ENCODE assay signal across 11 mouse cellular contexts in the genomic region with DNA sequence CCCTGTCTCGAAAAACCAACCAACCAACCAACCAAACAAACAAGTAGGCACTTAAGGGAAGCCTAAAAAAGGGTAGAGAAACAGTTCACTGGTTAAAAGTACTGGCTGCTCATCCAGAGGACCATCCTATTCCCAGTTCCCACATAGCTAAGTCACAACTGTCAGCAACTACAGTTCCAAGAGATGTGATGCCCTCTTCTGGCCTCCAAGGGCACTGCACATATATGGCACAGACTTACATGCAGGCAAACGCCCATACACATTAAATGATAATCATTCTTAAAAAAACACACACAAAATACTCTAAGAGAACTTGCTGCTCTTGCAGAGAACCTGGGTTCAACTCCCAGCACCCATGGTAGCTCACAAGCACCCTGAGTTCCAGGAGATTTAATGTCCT. TPM values are rescaled to one million over a fixed set of nuclear protein-coding genes. Genes with fewer than 3 reads are reported as not detected.
DNase-seq lines count a peak whose midpoint lies in the region; ATAC-seq and TF ChIP-seq lines count a peak whose summit lies in the region.
"Had no signal": no experiment of that assay in that cellular context is flagged by ENCODE, and none has a peak within 500 bp of the region (broad histone marks: within the 10 kb centered on the region; RNA-seq: fewer than 3 reads in every experiment).

No protein-coding gene starts in this region.

- 90% methylated on average over 2 of the region's 2 CpGs for WGBS in kidney, postnatal 0 days
- WGBS in hindbrain, embryonic 13.5 days: 96% methylated on average over 2 of the region's 2 CpGs

- no peaks in the 10 kb centered on the region for H3K36me3 ChIP-seq in kidney, postnatal 0 days (ENCODE audit: insufficient read depth, low read length)
- no peaks in the 10 kb centered on the region for H3K36me3 ChIP-seq in hindbrain, embryonic 13.5 days
- H3K36me3 ChIP-seq: neural tube, embryonic 12.5 days had no signal

- TF ChIP-seq POLR2A in brain, embryonic 14.5 days (IDR thresholded peaks at IDR 0.05; ENCODE audit: borderline replicate concordance, extremely low read depth, insufficient read depth, insufficient read length, poor library complexity, severe bottlenecking): no peak

- DNase-seq in kidney, postnatal 0 days (ENCODE audit: low spot score): no peak
- DNase-seq in kidney, postnatal 14 days: no peak
- peak; percentile 66 for DNase-seq in ES-CJ7 (ENCODE audit: low read depth, low spot score)
- no peak for DNase-seq in brain, embryonic 14.5 days (ENCODE audit: low read depth)
- DNase-seq in naive thymus-derived CD4-positive, alpha-beta T cell, adult 2 months (ENCODE audit: low read depth): peak; percentile 20
- DNase-seq in frontal cortex, postnatal 14 days (ENCODE audit: low spot score in 2 of 2): no peak
- DNase-seq: cerebellum, adult 8-10 months; layer of hippocampus, postnatal 36 days had no signal

- no peak overlapping the region for H3K4me3 ChIP-seq in kidney, postnatal 0 days (replicated peaks; ENCODE audit: low read depth, low read length)
- H3K4me3 ChIP-seq in hindbrain, embryonic 13.5 days: no peak overlapping the region
- H3K4me3 ChIP-seq: neural tube, embryonic 12.5 days had no signal

- no peaks in the 10 kb centered on the region for H3K27me3 ChIP-seq in kidney, postnatal 0 days (ENCODE audit: insufficient read depth, low read length)
- H3K27me3 ChIP-seq in hindbrain, embryonic 13.5 days: no peaks in the 10 kb centered on the region
- H3K27me3 ChIP-seq: neural tube, embryonic 12.5 days had no signal

- peak; percentile 47; the same call in 1 of the 2 replicates for TF ChIP-seq CTCF in kidney, postnatal 0 days (IDR thresholded peaks at IDR 0.05; ENCODE audit: low read depth)
- peak; percentile 9; the same call in 1 of the 2 replicates for TF ChIP-seq CTCF in brain, embryonic 14.5 days (IDR thresholded peaks at IDR 0.05; ENCODE audit: borderline replicate concordance, extremely low read depth, insufficient read depth, insufficient read length)

- no peaks in the 10 kb centered on the region for H3K9me3 ChIP-seq in kidney, postnatal 0 days (replicated peaks; ENCODE audit: low read length)
- no peaks in the 10 kb centered on the region for H3K9me3 ChIP-seq in hindbrain, embryonic 13.5 days
- H3K9me3 ChIP-seq: neural tube, embryonic 12.5 days had no signal

- no peak overlapping the region for H3K27ac ChIP-seq in kidney, postnatal 0 days
- H3K27ac ChIP-seq in hindbrain, embryonic 13.5 days: no peak overlapping the region
- H3K27ac ChIP-seq: neural tube, embryonic 12.5 days had no signal

- no peak for ATAC-seq in kidney, postnatal 0 days (replicated peaks; ENCODE audit: low FRiP score, low read depth)
- ATAC-seq in hindbrain, embryonic 13.5 days (ENCODE audit: low FRiP score): no peak

- H3K9ac ChIP-seq in kidney, postnatal 0 days (ENCODE audit: low read depth, low read length): no peak overlapping the region
- no peak overlapping the region for H3K9ac ChIP-seq in hindbrain, embryonic 13.5 days
- H3K9ac ChIP-seq: neural tube, embryonic 12.5 days had no signal

- H3K4me2 ChIP-seq in kidney, postnatal 0 days (ENCODE audit: low read length): no peak overlapping the region
- H3K4me2 ChIP-seq in hindbrain, embryonic 13.5 days: no peak overlapping the region
- H3K4me2 ChIP-seq: neural tube, embryonic 12.5 days had no signal

- no peaks in the 10 kb centered on the region for H3K4me1 ChIP-seq in kidney, postnatal 0 days (replicated peaks; ENCODE audit: insufficient read depth, low read length)
- H3K4me1 ChIP-seq in hindbrain, embryonic 13.5 days (replicated peaks): no peaks in the 10 kb centered on the region
- H3K4me1 ChIP-seq: neural tube, embryonic 12.5 days had no signal

RNA-seq across cellular contexts. Expression of gene Kctd4, which starts 20.4 kb away (rescaled TPM):
- 0.20 and 0.24 TPM in 2 replicates for polyA plus RNA-seq in kidney, postnatal 0 days (2015; fragmentation: Nextera tagmentation; extraction: Ambion mirVana)
- 3.3 TPM in 2 replicates for polyA plus RNA-seq in brain, embryonic 14.5 days (2012; rRNA removed)
- polyA plus RNA-seq in hindbrain, embryonic 13.5 days (2015; fragmentation: Nextera tagmentation; extraction: Ambion mirVana): 4.0 and 4.1 TPM in 2 replicates
- polyA plus RNA-seq: small intestine, adult 2 months had no signal

Comparison
In these comparisons a context has a peak if more than half of its experiments do, and no peak if none do; other contexts are left out.
1. DNase-seq: peak in ES-CJ7 (single experiment) and naive thymus-derived CD4-positive, alpha-beta T cell, adult 2 months (single experiment); none in kidney, postnatal 0 days (single experiment), kidney, postnatal 14 days (single experiment), brain, embryonic 14.5 days (single experiment) and frontal cortex, postnatal 14 days (0 of 2).